Mouse (Mus musculus): Measurements from ENCODE around the gene Rdh5.

DNA sequence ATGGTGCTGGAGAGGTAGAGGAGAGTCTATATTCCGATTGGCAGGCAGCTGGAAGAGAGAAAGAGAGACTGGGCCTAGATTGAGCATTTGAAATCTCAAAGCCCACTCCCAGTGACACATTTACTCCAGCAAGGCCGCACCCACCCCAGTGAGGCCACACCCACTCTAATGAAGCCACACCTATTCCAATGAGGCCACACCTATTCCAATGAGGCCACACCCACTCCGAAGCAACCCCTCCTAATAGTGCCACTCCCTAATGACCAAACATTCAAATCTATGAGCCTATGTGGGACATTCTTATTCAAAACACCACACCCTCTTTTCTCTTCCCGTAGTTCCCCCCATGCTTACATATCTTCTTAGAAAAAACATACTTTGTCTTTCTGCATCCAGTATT lies 24.8 kb upstream of the Rdh5 start:
- no peak for TF ChIP-seq CTCF (IDR thresholded peaks at IDR 0.05; ENCODE audit: low read depth)
- TF ChIP-seq EP300 (IDR thresholded peaks at IDR 0.05; ENCODE audit: low read depth): no peak

Data from heart, postnatal 0 days (tissue).